Mouse (Mus musculus) E14TG2a.4 (cell line): ENCODE results near the gene Cox6a2.

Experiments
- CTCF ChIP-seq: conservative IDR thresholded peaks from 2 replicates; pipeline ENCODE4 v1.5.1; 2014; ENCODE audit warnings: low read length
- NANOG ChIP-seq: IDR thresholded peaks from 2 replicates; pipeline ENCODE4 v1.6.1; 2014; ENCODE audit warnings: borderline replicate concordance, low read length, mixed read lengths
- POU5F1 ChIP-seq: IDR thresholded peaks from 2 replicates; pipeline ENCODE4 v1.6.1; 2014; ENCODE audit warnings: low read length, borderline replicate concordance

- TF ChIP-seq CTCF (no peak), POU5F1 (no peak), NANOG (no peak)
Observed at GRCm38 (mm10) chr7:128178385-128178784, 27.8 kb downstream of the Cox6a2 start.
